Comparison of ENCODE assay signal across 8 mouse cellular contexts in the genomic region with DNA sequence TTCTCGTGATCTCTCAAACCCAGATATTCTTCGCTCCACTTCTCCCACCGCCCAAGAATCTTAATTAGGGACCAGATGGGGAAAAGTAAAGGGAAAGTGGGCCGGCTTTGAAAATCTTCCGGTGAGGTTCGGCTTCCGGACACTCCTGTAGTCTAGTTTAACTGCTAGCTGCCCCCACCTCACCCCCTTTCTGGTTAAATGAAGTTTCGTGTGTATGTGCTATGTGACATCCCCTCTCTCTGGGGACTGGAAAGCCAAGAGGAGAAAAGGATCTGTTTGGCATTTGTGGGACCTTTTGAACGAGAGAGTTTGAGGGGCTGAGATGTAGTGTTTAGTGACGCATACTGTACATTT. TPM values are rescaled to one million over a fixed set of nuclear protein-coding genes. Genes with fewer than 3 reads are reported as not detected.
DNase-seq lines count a peak whose midpoint lies in the region; ATAC-seq and TF ChIP-seq lines count a peak whose summit lies in the region.

A gene (minus strand): TSS at position 270 of the 354 bp plus-strand sequence.

- no peak for DNase-seq in liver, adult 2 months (ENCODE audit: extremely low read depth, low read depth, low spot score)
- DNase-seq in liver, result no peak
- no peak for DNase-seq in urinary bladder, postnatal 14 days (ENCODE audit: low spot score)
- no peak for DNase-seq in frontal cortex, postnatal 10 days (ENCODE audit: low spot score in 2 of 2)
- no peak for DNase-seq in cerebellum, adult 11-12 months

- no peak for ATAC-seq in hindbrain, embryonic 15.5 days (ENCODE audit: low FRiP score, low read depth)
- no peak for ATAC-seq in liver, embryonic 16.5 days (ENCODE audit: low read depth)

- TF ChIP-seq POLR2A in liver, adult 2 months (IDR thresholded peaks at IDR 0.05; ENCODE audit: extremely low read depth, insufficient read depth, low read length), result no peak
- TF ChIP-seq POLR2A in cortical plate, adult 2 months (IDR thresholded peaks at IDR 0.05; ENCODE audit: extremely low read depth, insufficient read depth, low read length), result no peak

- peaks cover 11% of the 10 kb centered on the region; the same call in 1 of the 2 replicates for H3K79me2 ChIP-seq in liver, adult 2 months (ENCODE audit: control insufficient read depth, insufficient read depth, low read length)

- H3K4me3 ChIP-seq in liver, adult 2 months (ENCODE audit: insufficient read depth, low read depth, low read length), result peak within 1 kb of the TSS; percentile 95
- H3K4me3 ChIP-seq in cortical plate, adult 2 months (ENCODE audit: insufficient read depth, low read length), result peak within 1 kb of the TSS; percentile 91
- peak within 1 kb of the TSS; percentile 89 for H3K4me3 ChIP-seq in hindbrain, embryonic 15.5 days
- peak within 1 kb of the TSS; percentile 94 for H3K4me3 ChIP-seq in liver, embryonic 16.5 days (ENCODE audit: low read depth, low read length)

- H3K36me3 ChIP-seq in liver, adult 2 months (ENCODE audit: control insufficient read depth, insufficient read depth, low read length), result peaks cover 4% of the 10 kb centered on the region
- H3K36me3 ChIP-seq in hindbrain, embryonic 15.5 days, result peaks cover 8% of the 10 kb centered on the region; the same call in 1 of the 2 replicates
- H3K36me3 ChIP-seq in liver, embryonic 16.5 days (ENCODE audit: control insufficient read depth, insufficient read depth), result no peaks in the 10 kb centered on the region; the same call in 1 of the 2 replicates

- no peaks in the 10 kb centered on the region for H3K27me3 ChIP-seq in liver, adult 2 months (ENCODE audit: control insufficient read depth, insufficient read depth, low read length)
- no peaks in the 10 kb centered on the region for H3K27me3 ChIP-seq in hindbrain, embryonic 15.5 days
- no peaks in the 10 kb centered on the region for H3K27me3 ChIP-seq in liver, embryonic 16.5 days (ENCODE audit: control insufficient read depth, insufficient read depth, low read depth, low read length)

- H3K27ac ChIP-seq in liver, adult 2 months (replicated peaks; ENCODE audit: insufficient read depth, low read depth, low read length), result peak within 1 kb of the TSS; percentile 74
- H3K27ac ChIP-seq in cortical plate, adult 2 months (ENCODE audit: insufficient read depth, low read length), result peak within 1 kb of the TSS; percentile 53
- H3K27ac ChIP-seq in hindbrain, embryonic 15.5 days (replicated peaks), result peak within 1 kb of the TSS; percentile 87
- H3K27ac ChIP-seq in liver, embryonic 16.5 days (ENCODE audit: low read length), result peak within 1 kb of the TSS; percentile 85

- 2% methylated on average over 10 of the region's 10 CpGs for WGBS in liver, adult 2 months
- under 1% methylated on average over 10 of the region's 10 CpGs for WGBS in hindbrain, embryonic 15.5 days
- WGBS in liver, embryonic 16.5 days (ENCODE audit: insufficient replicate concordance), result under 1% methylated on average over 10 of the region's 10 CpGs

- H3K4me2 ChIP-seq in hindbrain, embryonic 15.5 days, result peak within 1 kb of the TSS; percentile 83
- peak within 1 kb of the TSS; percentile 82 for H3K4me2 ChIP-seq in liver, embryonic 16.5 days (ENCODE audit: low read depth, low read length)

- no peaks in the 10 kb centered on the region for H3K9me3 ChIP-seq in hindbrain, embryonic 15.5 days
- no peaks in the 10 kb centered on the region for H3K9me3 ChIP-seq in liver, embryonic 16.5 days (replicated peaks; ENCODE audit: control insufficient read depth, low read length)

- H3K9ac ChIP-seq in liver, adult 2 months (ENCODE audit: low read depth, low read length), result peak within 1 kb of the TSS; percentile 89
- peak within 1 kb of the TSS; percentile 87 for H3K9ac ChIP-seq in hindbrain, embryonic 15.5 days
- peak within 1 kb of the TSS; percentile 89 for H3K9ac ChIP-seq in liver, embryonic 16.5 days (ENCODE audit: low read depth, low read length)

- TF ChIP-seq CTCF in liver, adult 2 months (IDR thresholded peaks at IDR 0.05; ENCODE audit: low read depth, low read length), result no peak
- no peak for TF ChIP-seq CTCF in cortical plate, adult 2 months (IDR thresholded peaks at IDR 0.05; ENCODE audit: extremely low read depth, insufficient read depth, low read length)

- H3K4me1 ChIP-seq in liver, adult 2 months (ENCODE audit: control insufficient read depth, insufficient read depth, low read length), result peaks cover 10% of the 10 kb centered on the region; the same call in 1 of the 2 replicates
- H3K4me1 ChIP-seq in cortical plate, adult 2 months (ENCODE audit: control insufficient read depth, insufficient read depth, low read length), result no peaks in the 10 kb centered on the region; the same call in 1 of the 2 replicates
- H3K4me1 ChIP-seq in hindbrain, embryonic 15.5 days (replicated peaks), result peaks cover 30% of the 10 kb centered on the region
- H3K4me1 ChIP-seq in liver, embryonic 16.5 days (ENCODE audit: control insufficient read depth, low read depth, low read length), result peaks cover 24% of the 10 kb centered on the region

RNA-seq across cellular contexts. Expression of the gene that starts here (rescaled TPM):
- 1.5 and 1.8 TPM in 2 replicates for total RNA-seq in liver, adult 2 months (2014; rRNA removed)
- polyA plus RNA-seq in liver, adult 2 months (2012; rRNA removed), result 0.94 and 1.1 TPM in 2 replicates
- 29.1 and 29.2 TPM in 2 replicates for polyA plus RNA-seq in cortical plate, adult 2 months (2012; rRNA removed)
- 44.5 and 46.7 TPM in 2 replicates for polyA plus RNA-seq in hindbrain, embryonic 15.5 days (2015; fragmentation: Nextera tagmentation; extraction: Ambion mirVana)
- 6.3 and 6.7 TPM in 2 replicates for polyA plus RNA-seq in liver, embryonic 16.5 days (2015; fragmentation: Nextera tagmentation; extraction: Ambion mirVana)
